Mouse (Mus musculus) intestine, embryonic 14.5 days (tissue): ENCODE measurements around the gene Npc2. TPM values are rescaled to one million over a fixed set of nuclear protein-coding genes. Genes with fewer than 3 reads are reported as not detected.

ENCODE experiments used
- ATAC-seq: fragments of 200-750 bp; cut with Nextera tagmentation; replicated peaks from 2 replicates; pipeline ENCODE4 v1.8.0; 2017; ENCODE audit warnings: low read depth, moderate number of reproducible peaks, moderate TSS enrichment, moderate library complexity; ENCODE audit not compliant: low FRiP score, low TSS enrichment
- DNase-seq: peaks from one replicate; pipeline ENCODE4 v3.0.0-alpha.2; 2018; ENCODE audit warnings: low spot score
- H3K27ac ChIP-seq: fragments of 300-500 bp; sonication (generic); 2 replicates; pipeline ENCODE4 v1.5.1; 2014; ENCODE audit warnings: low read depth, mild to moderate bottlenecking, control low read depth
- H3K27me3 ChIP-seq: fragments of 300-500 bp; sonication (generic); replicated peaks from 2 replicates; pipeline ENCODE4 v1.6.1; 2014; ENCODE audit warnings: low read length, control low read depth; ENCODE audit not compliant: control insufficient read depth, insufficient read depth
- H3K36me3 ChIP-seq: fragments of 300-500 bp; sonication (generic); 2 replicates; pipeline ENCODE4 v1.6.1; 2014; ENCODE audit warnings: low read length, control low read depth; ENCODE audit not compliant: control insufficient read depth, insufficient read depth
- H3K4me1 ChIP-seq: fragments of 300-500 bp; sonication (generic); replicated peaks from 2 replicates; pipeline ENCODE4 v1.6.1; 2014; ENCODE audit warnings: low read length, control low read depth, mixed read lengths; ENCODE audit not compliant: control insufficient read depth, insufficient read depth
- H3K4me2 ChIP-seq: fragments of 300-500 bp; sonication (generic); 2 replicates; pipeline ENCODE4 v1.6.1; 2014; ENCODE audit warnings: low read length
- H3K4me3 ChIP-seq: fragments of 300-500 bp; sonication (generic); 2 replicates; pipeline ENCODE4 v1.5.1; 2014; ENCODE audit warnings: low read depth, low read length, control low read depth, mixed read lengths
- H3K9ac ChIP-seq: fragments of 300-500 bp; sonication (generic); 2 replicates; pipeline ENCODE4 v1.6.1; 2014; ENCODE audit warnings: mild to moderate bottlenecking, low read length
- H3K9me3 ChIP-seq: fragments of 300-500 bp; sonication (generic); 2 replicates; pipeline ENCODE4 v1.6.1; 2016; ENCODE audit warnings: low read length, control low read depth; ENCODE audit not compliant: control insufficient read depth
- WGBS: fragments of 180-500 bp; shearing (Covaris S2); extraction: QIAGEN DNeasy Blood & Tissue Kit; methylation state at CpG from one replicate; pipeline ENCODE4 v1.1.7; 2014; 5-methylcytosine and 5-hydroxymethylcytosine counted together
- polyA plus RNA-seq: library from polyadenylated mRNA; unstranded; fragments of >200 nt; fragmentation: Nextera tagmentation; extraction: Ambion mirVana; gene quantifications from 2 replicates; pipeline ENCODE4 v1.2.1, GENCODE M21; 2014

Npc2 gene
- polyA plus RNA-seq, 1 experiment from 2014 or later, result 61.0 TPM

DNA sequence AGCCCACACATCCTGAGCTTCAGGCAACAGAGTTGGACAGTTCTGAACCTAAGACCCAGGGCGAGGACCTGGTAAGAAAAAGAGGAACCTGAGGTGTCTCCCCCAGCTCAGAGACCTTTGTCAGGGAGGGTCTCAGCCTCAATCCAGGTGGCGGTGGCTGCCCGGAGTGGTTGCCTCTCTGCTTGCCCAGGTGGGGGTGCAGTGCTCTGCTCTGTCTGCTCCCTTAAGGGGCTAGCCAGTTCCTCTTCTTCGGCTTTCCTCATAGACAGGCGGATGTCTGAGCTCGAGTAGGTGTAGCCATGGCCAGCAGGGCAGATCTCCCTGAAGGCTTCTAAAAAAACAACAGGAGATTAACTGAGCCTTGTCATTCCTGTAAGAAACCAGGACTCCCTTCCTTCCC lies 36.1 kb upstream of the Npc2 start:
- H3K9me3 ChIP-seq, result no peaks in the 10 kb centered on the region

GRCm38 (mm10) chr12:84807351-84807750 lies 34.4 kb upstream of the Npc2 start:
- Histone ChIP-seq H3K36me3 (no peaks in the 10 kb centered on the region), H3K9me3 (no peaks in the 10 kb centered on the region), H3K4me1 (0 out of 2 replicates have a peak, but pooled peaks cover 6% of the 10 kb centered on the region), H3K27ac (no peak overlapping the region), H3K27me3 (no peaks in the 10 kb centered on the region), H3K9ac (no peak overlapping the region), H3K4me3 (no peak overlapping the region), H3K4me2 (no peak overlapping the region)
- WGBS, result 81% methylated on average over 13 of the region's 13 CpGs
- no peak for ATAC-seq
- DNase-seq, result no peak

More for the DNA sequence above, 36.1 kb upstream of the Npc2 start:
- Histone ChIP-seq H3K4me2 (no peak overlapping the region), H3K36me3 (no peaks in the 10 kb centered on the region), H3K4me3 (no peak overlapping the region), H3K4me1 (0 out of 2 replicates have a peak, but pooled peaks cover 6% of the 10 kb centered on the region), H3K27ac (no peak overlapping the region), H3K9ac (no peak overlapping the region), H3K27me3 (no peaks in the 10 kb centered on the region)
- ATAC-seq (no peak), DNase-seq (no peak)
- WGBS, result 83% methylated on average over 6 of the region's 6 CpGs

GRCm38 (mm10) chr12:84806726-84807125 lies 33.8 kb upstream of the Npc2 start:
- ATAC-seq (no peak), DNase-seq (no peak)
- no peak overlapping the region for H3K27ac ChIP-seq
- no peak overlapping the region for H3K9ac ChIP-seq
- no peak overlapping the region for H3K4me3 ChIP-seq
- no peaks in the 10 kb centered on the region for H3K27me3 ChIP-seq
- WGBS, result 62% methylated on average over 5 of the region's 5 CpGs
- no peaks in the 10 kb centered on the region for H3K36me3 ChIP-seq
- H3K4me1 ChIP-seq, result 0 out of 2 replicates have a peak, but pooled peaks cover 6% of the 10 kb centered on the region
- H3K4me2 ChIP-seq, result no peak overlapping the region
- no peaks in the 10 kb centered on the region for H3K9me3 ChIP-seq

GRCm38 (mm10) chr12:84806010-84806409 lies 33.1 kb upstream of the Npc2 start:
- Histone ChIP-seq H3K4me2 (no peak overlapping the region), H3K4me1 (0 out of 2 replicates have a peak, but pooled peaks cover 6% of the 10 kb centered on the region), H3K9me3 (no peaks in the 10 kb centered on the region), H3K4me3 (no peak overlapping the region), H3K9ac (no peak overlapping the region), H3K27ac (no peak overlapping the region), H3K27me3 (no peaks in the 10 kb centered on the region), H3K36me3 (no peaks in the 10 kb centered on the region)
- 69% methylated on average over 1 of the region's 1 CpGs for WGBS
- ATAC-seq (peak; percentile 57), DNase-seq (peak; percentile 58)

DNA sequence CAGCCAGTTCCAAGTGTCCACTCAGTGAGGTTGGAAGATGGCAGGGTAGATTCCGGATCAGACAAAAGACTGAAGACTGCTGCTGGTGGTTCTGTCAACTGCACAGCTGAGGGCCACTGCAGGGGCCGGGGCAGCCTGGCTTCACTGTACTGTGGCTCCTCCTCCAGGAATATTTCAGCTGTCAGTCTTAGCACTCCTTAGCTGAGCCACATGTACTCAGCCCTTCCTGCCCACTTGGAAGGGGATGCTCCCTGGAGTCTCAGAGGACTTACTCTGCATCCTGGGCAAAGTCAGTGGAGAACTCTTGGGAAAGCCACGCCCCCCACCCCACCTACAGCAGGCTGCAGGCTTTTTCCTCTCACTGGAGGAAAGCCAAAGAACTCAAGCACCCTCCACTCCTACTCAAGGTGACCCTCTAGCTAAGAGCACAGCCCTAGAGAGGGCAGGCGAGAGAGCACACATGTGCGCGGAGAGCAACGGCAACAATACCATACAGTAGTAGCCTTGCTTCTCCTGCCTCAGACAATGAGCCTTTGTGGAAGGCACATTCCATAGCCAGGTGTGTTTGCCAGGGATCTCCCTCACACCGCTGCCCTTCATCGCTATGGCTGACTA lies 32.4 kb upstream of the Npc2 start:
- no peak overlapping the region for H3K9ac ChIP-seq
- H3K4me2 ChIP-seq, result no peak overlapping the region
- no peaks in the 10 kb centered on the region for H3K36me3 ChIP-seq
- H3K4me3 ChIP-seq, result no peak overlapping the region
- no peaks in the 10 kb centered on the region for H3K27me3 ChIP-seq
- peak; percentile 67 for DNase-seq
- no peaks in the 10 kb centered on the region for H3K9me3 ChIP-seq
- peak; percentile 88 for ATAC-seq
- 68% methylated on average over 9 of the region's 9 CpGs for WGBS
- H3K27ac ChIP-seq, result 0 out of 2 replicates have a peak overlapping the region, but pooled peaks have one; percentile 27
- 0 out of 2 replicates have a peak, but pooled peaks cover 10% of the 10 kb centered on the region for H3K4me1 ChIP-seq

DNA sequence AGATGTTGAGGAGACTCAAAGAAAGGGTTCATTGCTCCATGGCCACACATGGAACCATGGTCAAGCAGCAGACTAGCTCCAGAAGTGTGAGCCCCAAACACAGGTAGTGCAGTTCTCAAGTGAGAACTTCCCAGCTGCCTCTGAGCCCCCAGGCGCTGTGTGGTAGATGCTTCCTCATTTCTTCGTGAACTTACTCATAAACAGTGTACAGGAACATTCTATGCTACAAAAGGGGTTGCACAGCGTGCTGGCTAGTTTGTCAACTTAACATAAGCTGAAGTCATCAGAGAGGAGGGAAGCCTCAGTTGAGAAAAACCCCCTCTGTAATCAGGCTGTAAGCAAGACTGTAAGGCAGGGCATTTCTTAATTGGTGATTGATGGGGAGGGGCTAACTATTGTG lies 29.7 kb upstream of the Npc2 start:
- no peak overlapping the region for H3K4me3 ChIP-seq
- WGBS, result 85% methylated on average over 3 of the region's 3 CpGs
- no peak overlapping the region for H3K9ac ChIP-seq
- H3K9me3 ChIP-seq, result no peaks in the 10 kb centered on the region
- no peaks in the 10 kb centered on the region for H3K36me3 ChIP-seq
- DNase-seq, result no peak
- H3K4me2 ChIP-seq, result no peak overlapping the region
- 0 out of 2 replicates have a peak, but pooled peaks cover 12% of the 10 kb centered on the region for H3K4me1 ChIP-seq
- H3K27me3 ChIP-seq, result no peaks in the 10 kb centered on the region
- H3K27ac ChIP-seq, result no peak overlapping the region
- no peak for ATAC-seq

- 86% methylated on average over 13 of the region's 13 CpGs for WGBS
- H3K4me3 ChIP-seq, result no peak overlapping the region
- no peaks in the 10 kb centered on the region for H3K36me3 ChIP-seq
- no peak overlapping the region for H3K27ac ChIP-seq
- H3K4me1 ChIP-seq, result 0 out of 2 replicates have a peak, but pooled peaks cover 12% of the 10 kb centered on the region
- H3K9me3 ChIP-seq, result no peaks in the 10 kb centered on the region
- DNase-seq, result no peak
- no peaks in the 10 kb centered on the region for H3K27me3 ChIP-seq
- ATAC-seq, result no peak
- no peak overlapping the region for H3K4me2 ChIP-seq
- H3K9ac ChIP-seq, result no peak overlapping the region
These were observed 28.7 kb upstream of the Npc2 start for GRCm38 (mm10) chr12:84801532-84802110.

DNA sequence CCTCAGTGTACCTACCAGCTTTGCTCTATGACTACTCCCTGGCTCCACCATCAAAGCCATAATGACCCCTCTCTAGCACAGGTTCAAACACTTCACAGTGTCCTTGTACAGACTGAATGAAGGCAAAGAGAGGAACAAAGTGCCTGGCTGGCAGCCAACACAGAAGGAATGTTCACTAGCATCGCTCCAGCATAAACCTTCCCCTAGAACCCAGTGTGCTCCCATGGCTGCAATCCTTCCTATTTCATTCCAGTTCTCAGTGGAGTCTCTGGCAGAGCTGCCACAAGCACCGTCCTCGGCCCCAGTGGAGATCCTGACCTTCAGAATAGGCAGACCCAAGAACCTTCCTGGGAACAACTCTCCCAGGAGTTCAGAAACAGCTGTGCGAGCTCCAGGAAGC lies 27.5 kb upstream of the Npc2 start:
- WGBS, result 45% methylated on average over 4 of the region's 4 CpGs
- Histone ChIP-seq H3K27me3 (no peaks in the 10 kb centered on the region), H3K9me3 (no peaks in the 10 kb centered on the region), H3K4me1 (0 out of 2 replicates have a peak, but pooled peaks cover 9% of the 10 kb centered on the region), H3K36me3 (no peaks in the 10 kb centered on the region), H3K27ac (0 out of 2 replicates have a peak overlapping the region, but pooled peaks have one; percentile 14), H3K4me3 (no peak overlapping the region), H3K9ac (no peak overlapping the region), H3K4me2 (no peak overlapping the region)
- ATAC-seq (no peak), DNase-seq (peak; percentile 62)

- Histone ChIP-seq H3K4me1 (0 out of 2 replicates have a peak, but pooled peaks cover 6% of the 10 kb centered on the region), H3K4me2 (no peak overlapping the region), H3K27me3 (no peaks in the 10 kb centered on the region), H3K4me3 (no peak overlapping the region), H3K36me3 (no peaks in the 10 kb centered on the region), H3K27ac (no peak overlapping the region), H3K9ac (no peak overlapping the region), H3K9me3 (no peaks in the 10 kb centered on the region)
- WGBS, result 90% methylated on average over 13 of the region's 13 CpGs
- DNase-seq (no peak), ATAC-seq (no peak)
These were observed 26.1 kb upstream of the Npc2 start for GRCm38 (mm10) chr12:84799086-84799485.
